Mouse (Mus musculus) embryonic stem cell, embryonic (primary cell): ENCODE measurements around the gene Rhox4e.
"Not testable (repeated sequence)": the region's sequence is repeated elsewhere in the genome, so short reads cannot be mapped to it uniquely, and the experiment has no call there.

ENCODE experiments used
- CTCF ChIA-PET, 4 experiments: fragments of 300-600 bp in 2 of 4; fragments of 350-600 bp in 2 of 4; sonication (Branson Sonifier 250); formaldehyde crosslinking; loops; one replicate each; lab custom pipeline; 2022; ENCODE audit warnings: inconsistent platforms in 2 of 4; lab: Charles Lee
- POLR2A ChIA-PET, 4 experiments: fragments of 300-600 bp in 2 of 4; fragments of 350-600 bp in 2 of 4; sonication (Branson Sonifier 250); formaldehyde crosslinking; loops; one replicate each; lab custom pipeline; 2022; ENCODE audit warnings: antibody characterized with exemption in 4 of 4, inconsistent platforms in 1 of 4; lab: Charles Lee

The Rhox4e gene

GRCm38 (mm10) chrX:37557112-37557511 lies at the start of gene Rhox4e:
TSS of gene Rhox4e (plus strand) at chrX:37557412.
- POLR2A ChIA-PET = not testable (repeated sequence)

DNA sequence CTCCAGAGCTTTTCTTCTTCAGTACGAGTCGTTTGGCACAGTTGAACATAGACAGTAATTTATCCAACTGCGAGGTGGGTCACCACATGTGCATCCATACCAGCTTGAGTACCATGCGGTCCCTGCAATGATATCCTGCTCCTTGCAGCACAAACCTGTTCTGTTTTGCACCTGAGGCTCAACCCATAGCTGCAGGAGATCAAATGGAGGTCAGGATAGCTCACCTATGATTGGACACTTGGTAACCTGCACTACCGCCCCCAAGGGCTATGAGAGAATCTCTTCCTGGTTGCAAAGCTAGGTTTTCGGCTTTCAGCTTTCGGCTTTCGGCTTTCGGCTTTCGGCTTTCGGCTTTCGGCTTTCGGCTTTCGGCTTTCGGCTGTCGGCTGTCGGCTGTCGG lies 43.2 kb upstream of the Rhox4e start, which contains the start of gene Rhox4d:
TSS of gene Rhox4d (plus strand) at position 301 of the 400 bp plus-strand sequence.
- POLR2A ChIA-PET, CTCF ChIA-PET: not testable (repeated sequence)

More at GRCm38 (mm10) chrX:37557112-37557511, at the start of gene Rhox4e:
- CTCF ChIA-PET = not testable (repeated sequence)

- POLR2A ChIA-PET, CTCF ChIA-PET: not testable (repeated sequence)
Observed at GRCm38 (mm10) chrX:37530152-37530551, 27.1 kb upstream of the Rhox4e start, which contains the start of gene Rhox2e. TSS of gene Rhox2e (plus strand) at chrX:37530452.

GRCm38 (mm10) chrX:37541719-37542118 lies 15.5 kb upstream of the Rhox4e start, which contains the start of gene Rhox3e:
TSS of gene Rhox3e (plus strand) at chrX:37542019.
- POLR2A ChIA-PET, CTCF ChIA-PET: not testable (repeated sequence)

DNA sequence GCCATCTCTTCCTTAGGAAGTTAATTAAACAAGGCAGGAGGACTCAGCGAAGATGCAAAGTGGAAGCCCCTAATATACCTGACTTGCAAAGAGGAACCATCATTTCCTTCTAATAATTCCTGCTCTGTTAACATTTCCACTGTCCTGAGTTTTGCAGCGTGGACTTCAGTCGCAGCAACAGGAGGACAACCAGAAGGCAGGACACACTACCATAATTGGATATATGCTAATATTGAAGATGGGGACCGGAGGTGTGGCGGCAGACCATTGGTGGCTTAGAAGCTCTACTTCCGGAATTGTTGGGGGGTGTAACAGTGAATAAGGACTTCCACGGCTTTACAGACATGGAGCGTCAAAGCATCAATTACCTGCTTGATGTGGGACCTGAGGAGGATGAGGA lies 13.9 kb downstream of the Rhox4e start, which contains the start of gene Rhox2f:
TSS of gene Rhox2f (plus strand) at position 301 of the 400 bp plus-strand sequence.
- POLR2A ChIA-PET, CTCF ChIA-PET: not testable (repeated sequence)

- CTCF ChIA-PET, POLR2A ChIA-PET: not testable (repeated sequence)
Observed at GRCm38 (mm10) chrX:37572638-37573037, 15.4 kb downstream of the Rhox4e start.

DNA sequence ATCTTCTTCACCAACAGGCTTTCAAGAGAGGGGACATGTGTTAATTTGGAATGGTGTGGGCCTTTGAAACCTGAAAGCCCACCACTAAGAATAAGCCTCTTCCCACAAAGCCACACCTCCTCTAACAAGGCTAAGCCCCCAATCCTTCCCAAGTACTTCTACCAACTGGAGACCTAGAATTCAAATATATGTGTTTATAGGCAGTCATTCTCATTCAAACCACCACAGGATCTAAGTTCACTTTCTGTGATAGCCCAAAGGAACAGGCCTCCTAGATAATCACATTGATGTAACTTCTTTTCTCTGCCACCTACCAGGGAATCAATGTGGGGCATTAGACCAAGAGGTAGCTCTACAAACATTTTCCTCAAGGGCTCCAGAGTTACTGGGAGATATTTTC lies 23.5 kb downstream of the Rhox4e start, which contains the start of gene Rhox3f:
TSS of gene Rhox3f (plus strand) at position 301 of the 400 bp plus-strand sequence.
- CTCF ChIA-PET, POLR2A ChIA-PET: not testable (repeated sequence)

GRCm38 (mm10) chrX:37607604-37608003 lies 50.4 kb downstream of the Rhox4e start, which contains the start of gene Rhox4f:
TSS of gene Rhox4f (minus strand) at chrX:37607704.
- CTCF ChIA-PET, POLR2A ChIA-PET: not testable (repeated sequence)
